Mouse (Mus musculus): ENCODE results near the gene N4bp2.

DNA sequence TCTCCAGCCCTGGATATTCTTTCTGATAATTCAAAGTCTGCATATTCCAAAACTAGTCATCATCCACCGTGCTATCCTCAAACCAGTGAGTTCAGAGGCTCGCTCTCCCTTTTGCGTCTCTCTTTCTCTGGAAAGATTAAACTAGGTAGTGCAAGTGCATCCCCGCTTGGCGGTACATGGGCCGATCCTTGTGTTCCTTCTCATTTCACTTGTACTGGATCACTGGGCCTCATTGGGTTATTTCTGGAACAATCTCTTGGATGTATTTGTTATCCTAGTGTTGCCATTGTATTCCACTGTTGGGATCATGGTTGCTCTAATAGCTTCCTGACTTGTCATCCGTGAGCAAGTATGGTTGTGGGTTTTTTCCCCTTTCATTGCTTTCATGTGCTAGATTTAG is 6.7 kb downstream of the N4bp2 start:
- no peak for TF ChIP-seq CTCF (IDR thresholded peaks at IDR 0.05; ENCODE audit: control insufficient read depth, insufficient read depth, insufficient read length)
- no peak for TF ChIP-seq USF1 (IDR thresholded peaks at IDR 0.05; ENCODE audit: low read depth)
- no peak for TF ChIP-seq MYOG (IDR thresholded peaks at IDR 0.05; ENCODE audit: control insufficient read depth, extremely low read depth, insufficient read length)
- TF ChIP-seq MAX (IDR thresholded peaks at IDR 0.05): no peak
- no peak for TF ChIP-seq CEBPB (IDR thresholded peaks at IDR 0.05; ENCODE audit: low read depth)

Measured in C2C12 (cell line).